Mouse (Mus musculus) c-Kit-negative CD71-positive TER-119-positive erythroid progenitor cells, embryonic 14.5 days (primary cell): ENCODE data around the gene Gnaq.
"Not testable (repeated sequence)": the region's sequence is repeated elsewhere in the genome, so short reads cannot be mapped to it uniquely, and the experiment has no call there.

Source experiments
- DNase-seq: peaks from one replicate; pipeline ENCODE4 v3.0.0-alpha.2; 2013; ENCODE audit warnings: low read depth, low spot score

Gene Gnaq

GRCm38 (mm10) chr19:16147446-16147845 is 14.8 kb downstream of the Gnaq start:
- DNase-seq: no peak

GRCm38 (mm10) chr19:16149094-16149493 is 16.5 kb downstream of the Gnaq start:
- DNase-seq: no peak

GRCm38 (mm10) chr19:16150328-16150727 is 17.7 kb downstream of the Gnaq start:
- DNase-seq: no peak

GRCm38 (mm10) chr19:16153851-16154250 is 21.2 kb downstream of the Gnaq start:
- DNase-seq: no peak

- no peak for DNase-seq
Measured at GRCm38 (mm10) chr19:16154480-16154879, 21.8 kb downstream of the Gnaq start.

GRCm38 (mm10) chr19:16157120-16157519 is 24.5 kb downstream of the Gnaq start:
- DNase-seq: no peak

- DNase-seq: no peak
Measured at GRCm38 (mm10) chr19:16160759-16161158, 28.1 kb downstream of the Gnaq start.

- DNase-seq: no peak
Measured at GRCm38 (mm10) chr19:16161222-16161621, 28.6 kb downstream of the Gnaq start.

GRCm38 (mm10) chr19:16164396-16164795 is 31.8 kb downstream of the Gnaq start:
- not testable (repeated sequence) for DNase-seq

- no peak for DNase-seq
Measured at GRCm38 (mm10) chr19:16167185-16167584, 34.6 kb downstream of the Gnaq start.

- no peak for DNase-seq
Measured at GRCm38 (mm10) chr19:16168192-16168591, 35.6 kb downstream of the Gnaq start.

- DNase-seq: no peak
Measured at GRCm38 (mm10) chr19:16168653-16169198, 36.1 kb downstream of the Gnaq start.

- no peak for DNase-seq
Measured at GRCm38 (mm10) chr19:16170724-16171123, 38.1 kb downstream of the Gnaq start.

- DNase-seq: no peak
Measured at GRCm38 (mm10) chr19:16173721-16174120, 41.1 kb downstream of the Gnaq start.

GRCm38 (mm10) chr19:16176426-16176825 is 43.8 kb downstream of the Gnaq start:
- DNase-seq: no peak

GRCm38 (mm10) chr19:16177139-16177727 is 44.6 kb downstream of the Gnaq start:
- DNase-seq: no peak

- no peak for DNase-seq
Measured at GRCm38 (mm10) chr19:16181258-16181657, 48.6 kb downstream of the Gnaq start.

- DNase-seq: no peak
Measured at GRCm38 (mm10) chr19:16181852-16182475, 49.3 kb downstream of the Gnaq start.

GRCm38 (mm10) chr19:16183592-16184365 is 51.1 kb downstream of the Gnaq start:
- no peak for DNase-seq

GRCm38 (mm10) chr19:16186984-16187383 is 54.4 kb downstream of the Gnaq start:
- no peak for DNase-seq

GRCm38 (mm10) chr19:16187952-16188351 is 55.3 kb downstream of the Gnaq start:
- no peak for DNase-seq

GRCm38 (mm10) chr19:16189066-16189765 is 56.6 kb downstream of the Gnaq start:
- no peak for DNase-seq
